Mouse (Mus musculus) cerebellum, adult 9-10 months (tissue): ENCODE measurements around the gene Ugt1a8.
A peak's percentile ranks its signal among the peaks of the same experiment; 100 is the strongest.
"Not testable (repeated sequence)": the region's sequence is repeated elsewhere in the genome, so short reads cannot be mapped to it uniquely, and the experiment has no call there.

Experiments used
- DNase-seq: peaks from one replicate; pipeline ENCODE4 v3.0.0; 2022

Gene Ugt1a8

GRCm38 (mm10) chr1:88195687-88196086 is 108.1 kb downstream of the Ugt1a8 start:
- no peak for DNase-seq

- no peak for DNase-seq
Observed at GRCm38 (mm10) chr1:88197443-88197842, 109.8 kb downstream of the Ugt1a8 start.

GRCm38 (mm10) chr1:88199996-88200395 is 112.4 kb downstream of the Ugt1a8 start:
- DNase-seq: peak; percentile 64

- DNase-seq: no peak
Observed at GRCm38 (mm10) chr1:88200456-88200855, 112.8 kb downstream of the Ugt1a8 start, which contains the start of gene Ugt1a2. Gene Ugt1a2 (plus strand): TSS chr1:88200601.

- peak; percentile 89 for DNase-seq
Observed at GRCm38 (mm10) chr1:88205294-88205922, 117.8 kb downstream of the Ugt1a8 start, which contains the start of gene Dnajb3. Gene Dnajb3 (minus strand): TSS chr1:88205782.

GRCm38 (mm10) chr1:88206843-88207479 is 119.3 kb downstream of the Ugt1a8 start:
- DNase-seq: no peak

GRCm38 (mm10) chr1:88211812-88212211 is 124.2 kb downstream of the Ugt1a8 start, which contains the start of gene Ugt1a1:
Gene Ugt1a1 (plus strand): TSS chr1:88211959.
- no peak for DNase-seq

GRCm38 (mm10) chr1:88212341-88213045 is 124.9 kb downstream of the Ugt1a8 start:
- no peak for DNase-seq

GRCm38 (mm10) chr1:88213061-88213460 is 125.4 kb downstream of the Ugt1a8 start:
- no peak for DNase-seq

GRCm38 (mm10) chr1:88213766-88214461 is 126.3 kb downstream of the Ugt1a8 start:
- no peak for DNase-seq

- DNase-seq: no peak
Observed at GRCm38 (mm10) chr1:88214462-88214952, 126.9 kb downstream of the Ugt1a8 start.

GRCm38 (mm10) chr1:88215466-88216380 is 128.1 kb downstream of the Ugt1a8 start:
- no peak for DNase-seq

- DNase-seq: no peak
Observed at GRCm38 (mm10) chr1:88216551-88216950, 128.9 kb downstream of the Ugt1a8 start.

GRCm38 (mm10) chr1:88217144-88217543 is 129.5 kb downstream of the Ugt1a8 start:
- DNase-seq: no peak

- DNase-seq: no peak
Observed at GRCm38 (mm10) chr1:88217576-88217975, 130.0 kb downstream of the Ugt1a8 start.

GRCm38 (mm10) chr1:88218051-88218450 is 130.4 kb downstream of the Ugt1a8 start:
- no peak for DNase-seq

- DNase-seq: no peak
Observed at GRCm38 (mm10) chr1:88218591-88218990, 131.0 kb downstream of the Ugt1a8 start.

- DNase-seq: no peak
Observed at GRCm38 (mm10) chr1:88219054-88219453, 131.4 kb downstream of the Ugt1a8 start.

- no peak for DNase-seq
Observed at GRCm38 (mm10) chr1:88220336-88220735, 132.7 kb downstream of the Ugt1a8 start.

- no peak for DNase-seq
Observed at GRCm38 (mm10) chr1:88222216-88222615, 134.6 kb downstream of the Ugt1a8 start.

- DNase-seq: not testable (repeated sequence)
Observed at GRCm38 (mm10) chr1:88223011-88223515, 135.4 kb downstream of the Ugt1a8 start.

- no peak for DNase-seq
Observed at GRCm38 (mm10) chr1:88223591-88223990, 136.0 kb downstream of the Ugt1a8 start.
